Mouse (Mus musculus) T-helper 17 cell (primary cell): ENCODE measurements around the gene Tmem252.

Source experiments
- in situ Hi-C, 2 experiments: fragments of 300-600 bp; cut with MboI, MseI; formaldehyde crosslinking; loops; 1 replicate in 1 of 2; 2 replicates in 1 of 2; pipeline ENCODE4 v1.15.1; 2025; ENCODE audit warnings: high pct_unique_total_duplicates in 2 of 2

The Tmem252 gene

GRCm38 (mm10) chr19:24677242-24677984, 3.6 kb downstream of the Tmem252 start:
- in situ Hi-C loops: no loop called here

DNA sequence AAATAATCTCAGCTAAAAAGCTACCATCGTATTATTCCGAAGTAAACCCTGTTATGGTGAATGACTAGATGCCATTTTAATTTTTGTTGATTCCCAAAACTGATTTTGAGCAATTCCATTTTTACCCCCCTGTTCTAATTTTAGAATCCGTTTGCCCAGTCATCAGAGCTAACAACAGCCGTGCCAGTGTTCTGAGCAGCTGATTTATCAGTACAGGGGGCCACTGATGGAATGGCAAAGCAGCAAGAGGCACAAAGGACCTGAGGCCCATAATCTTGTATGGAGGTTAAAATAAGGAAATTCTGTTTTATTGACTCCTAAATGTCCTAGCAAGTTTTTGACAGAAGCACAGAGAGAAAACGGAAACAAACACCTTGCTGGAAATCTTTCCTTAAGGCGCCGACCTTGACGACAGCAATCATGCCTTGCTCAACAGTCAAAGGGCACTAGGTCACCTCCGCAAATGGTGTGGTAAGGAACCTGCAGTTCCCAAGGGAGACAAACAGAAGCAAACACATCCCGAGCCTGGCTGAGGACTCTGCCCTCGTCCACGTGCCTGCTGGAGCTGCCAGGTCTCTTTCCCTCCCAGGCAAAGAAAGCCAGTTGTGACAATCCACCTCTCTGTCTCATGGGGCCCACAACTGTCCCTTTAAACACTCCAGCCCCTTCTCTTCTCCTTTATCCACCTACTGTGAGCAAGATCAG, 9.4 kb downstream of the Tmem252 start:
- in situ Hi-C loops: no loop called here

- in situ Hi-C loops: no loop called here
These were observed 12.6 kb downstream of the Tmem252 start for GRCm38 (mm10) chr19:24686411-24686810.

DNA sequence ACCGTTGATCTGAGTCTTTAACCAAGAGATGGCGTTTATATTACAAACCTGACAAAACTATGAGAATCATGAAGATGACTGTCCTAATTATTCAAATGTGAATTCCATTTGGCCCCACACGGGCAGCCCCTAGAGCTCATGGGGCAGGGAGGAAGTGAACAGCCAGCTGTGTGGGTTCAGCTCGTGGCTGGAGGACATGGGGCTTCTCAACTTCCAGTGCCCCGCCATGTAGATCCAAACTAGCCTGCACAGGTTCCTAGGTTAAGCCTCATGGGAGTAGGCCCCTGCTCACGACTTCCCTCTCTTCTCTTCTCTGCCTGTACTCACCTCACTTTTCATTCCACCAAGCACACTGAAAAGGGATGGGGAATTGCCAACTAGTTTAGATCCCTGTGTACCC, 14.5 kb downstream of the Tmem252 start:
- in situ Hi-C loops: no loop called here

- in situ Hi-C loops: no loop called here
These were observed 15.7 kb downstream of the Tmem252 start for GRCm38 (mm10) chr19:24689531-24689930.

GRCm38 (mm10) chr19:24692691-24693090, 18.9 kb downstream of the Tmem252 start:
- in situ Hi-C loops: no loop called here

DNA sequence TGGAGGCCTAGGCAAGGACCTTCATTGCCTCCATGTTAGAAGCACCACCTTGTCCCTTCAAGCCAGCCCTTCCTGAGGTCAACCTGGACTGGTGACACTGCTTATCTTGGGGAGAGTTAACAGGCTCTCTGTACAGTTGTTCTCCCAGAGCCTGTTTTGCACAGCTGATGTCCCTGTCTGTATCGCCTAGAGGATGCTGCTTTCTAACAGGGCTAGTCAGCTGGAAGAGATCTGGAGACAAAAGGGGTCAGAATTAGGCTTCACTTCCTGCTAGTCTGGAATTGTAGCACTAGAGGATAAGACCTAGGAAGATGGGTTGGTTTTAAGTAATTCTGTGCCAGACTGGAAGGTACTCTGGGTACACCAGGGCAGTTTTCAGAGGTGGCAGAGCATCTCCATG, 24.1 kb downstream of the Tmem252 start:
- in situ Hi-C loops: no loop called here

- in situ Hi-C loops: no loop called here
These were observed 24.8 kb downstream of the Tmem252 start for GRCm38 (mm10) chr19:24698651-24699050.

GRCm38 (mm10) chr19:24699196-24699595, 25.4 kb downstream of the Tmem252 start:
- in situ Hi-C loops: no loop called here

GRCm38 (mm10) chr19:24699910-24700309, 26.1 kb downstream of the Tmem252 start:
- in situ Hi-C loops: loop anchor here in 1 of 2 experiments (5.0 kb wide), 1 partner anchor 172 kb away; no protein-coding TSS in a partner anchor

GRCm38 (mm10) chr19:24700664-24701063, 26.9 kb downstream of the Tmem252 start:
- in situ Hi-C loops: loop anchor here in 1 of 2 experiments (5.0 kb wide), 1 partner anchor 172 kb away; no protein-coding TSS in a partner anchor

DNA sequence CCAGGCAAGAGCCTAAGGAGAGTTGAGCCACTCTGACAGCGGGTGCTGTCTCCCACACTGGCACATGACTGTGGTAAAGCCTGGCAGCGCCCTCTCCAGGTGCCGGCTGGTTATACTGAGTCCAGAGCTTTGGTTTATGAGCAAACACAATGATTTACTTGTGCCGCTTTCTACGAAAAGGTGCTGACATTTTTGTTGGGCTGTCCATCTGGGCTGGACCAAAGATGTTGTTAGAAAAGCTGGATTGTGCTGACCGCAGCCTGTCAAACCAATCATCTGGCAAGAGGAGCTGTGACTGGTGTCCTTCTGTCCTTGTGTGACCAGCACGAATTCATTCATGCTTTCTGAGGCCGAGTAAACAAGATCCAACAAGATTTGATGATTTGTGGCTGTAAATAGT, 27.9 kb downstream of the Tmem252 start:
- in situ Hi-C loops: loop anchor here in 1 of 2 experiments (5.0 kb wide), 1 partner anchor 171 kb away; no protein-coding TSS in a partner anchor

DNA sequence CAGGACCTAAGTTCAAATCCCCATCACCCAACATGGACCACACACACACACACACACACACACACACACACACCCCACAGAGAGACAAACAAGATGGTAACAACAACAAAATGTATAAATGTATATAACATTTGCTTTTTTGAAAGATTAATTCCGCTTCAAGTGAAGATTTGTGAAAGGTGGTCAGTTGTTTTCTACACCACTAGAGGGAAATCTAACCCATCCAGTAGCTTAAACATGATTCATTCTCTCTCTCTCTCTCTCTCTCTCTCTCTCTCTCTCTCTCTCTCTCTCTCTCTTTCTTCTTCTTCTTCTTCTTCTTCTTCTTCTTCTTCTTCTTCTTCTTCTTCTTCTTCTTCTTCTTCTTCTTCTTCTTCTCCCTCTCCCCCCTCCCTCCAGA, 29.4 kb downstream of the Tmem252 start:
- in situ Hi-C loops: loop anchor here in 1 of 2 experiments (5.0 kb wide), 1 partner anchor 169 kb away; no protein-coding TSS in a partner anchor

DNA sequence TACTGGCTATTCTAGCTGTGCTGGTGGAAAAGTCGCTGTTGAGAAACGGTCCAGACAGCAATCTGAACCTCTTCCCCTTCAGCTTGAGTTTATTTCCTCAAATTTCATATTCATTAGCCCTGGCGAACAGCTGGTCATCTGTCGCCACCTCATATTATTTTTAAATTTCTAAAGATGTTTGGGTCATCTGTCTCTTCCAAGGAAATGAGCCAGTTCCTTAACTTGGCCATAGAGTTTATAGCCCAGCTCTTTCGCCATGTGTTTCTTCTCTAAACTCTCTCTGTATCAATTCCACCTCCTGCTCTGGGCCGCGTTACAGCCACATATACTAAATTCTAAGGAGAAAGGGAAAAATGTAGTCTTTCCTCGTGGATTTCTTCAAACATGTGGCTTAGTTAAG, 29.9 kb downstream of the Tmem252 start:
- in situ Hi-C loops: loop anchor here in 1 of 2 experiments (5.0 kb wide), 1 partner anchor 169 kb away; no protein-coding TSS in a partner anchor

DNA sequence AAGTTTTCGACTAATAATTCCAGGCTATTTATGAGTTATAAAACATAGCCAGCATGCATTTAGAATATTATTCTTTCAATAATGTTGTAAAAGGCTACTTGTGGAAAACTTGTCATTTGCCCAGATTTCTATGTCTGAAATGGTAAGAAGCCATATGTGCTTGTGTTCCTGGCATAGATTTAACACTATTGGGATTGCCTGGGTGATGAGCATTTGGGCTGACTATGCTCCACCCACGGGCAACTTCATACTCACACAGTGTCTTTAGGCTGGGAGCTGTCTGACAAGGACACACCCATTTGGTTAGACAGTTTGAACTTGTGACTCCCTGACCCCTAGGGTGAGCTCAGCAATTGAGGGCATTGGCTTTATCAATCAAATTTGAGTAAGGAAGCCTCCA, 30.5 kb downstream of the Tmem252 start:
- in situ Hi-C loops: loop anchor here in 1 of 2 experiments (5.0 kb wide), 1 partner anchor 168 kb away; no protein-coding TSS in a partner anchor

DNA sequence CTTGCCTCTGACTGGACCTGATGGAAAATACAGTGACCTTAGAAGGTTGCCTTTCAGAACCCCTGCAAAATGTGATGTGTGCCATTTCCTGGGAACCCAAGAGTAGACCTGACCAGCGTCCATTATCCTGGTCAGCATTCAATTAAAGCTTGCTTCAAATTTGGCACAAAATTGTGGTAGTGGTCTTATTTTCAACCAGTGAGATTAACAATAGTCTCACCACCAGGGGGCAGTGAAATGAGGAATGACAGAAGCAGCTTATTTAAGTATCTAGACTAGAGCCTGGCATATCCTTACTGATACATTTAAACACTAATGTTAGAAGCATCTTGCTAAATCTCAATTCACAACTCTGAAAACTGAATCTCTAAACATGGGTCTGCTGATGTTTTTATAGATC, 31.6 kb downstream of the Tmem252 start:
- in situ Hi-C loops: loop anchor here in 1 of 2 experiments (5.0 kb wide), 1 partner anchor 167 kb away; no protein-coding TSS in a partner anchor

GRCm38 (mm10) chr19:24707071-24707906, 33.5 kb downstream of the Tmem252 start:
- in situ Hi-C loops: loop anchor here in 1 of 2 experiments (5.0 kb wide), 1 partner anchor 165 kb away; no protein-coding TSS in a partner anchor

- in situ Hi-C loops: loop anchor here in 1 of 2 experiments (5.0 kb wide), 1 partner anchor 164 kb away; no protein-coding TSS in a partner anchor
These were observed 34.2 kb downstream of the Tmem252 start for GRCm38 (mm10) chr19:24708032-24708431.

GRCm38 (mm10) chr19:24716303-24717097, 42.7 kb downstream of the Tmem252 start:
- in situ Hi-C loops: no loop called here

DNA sequence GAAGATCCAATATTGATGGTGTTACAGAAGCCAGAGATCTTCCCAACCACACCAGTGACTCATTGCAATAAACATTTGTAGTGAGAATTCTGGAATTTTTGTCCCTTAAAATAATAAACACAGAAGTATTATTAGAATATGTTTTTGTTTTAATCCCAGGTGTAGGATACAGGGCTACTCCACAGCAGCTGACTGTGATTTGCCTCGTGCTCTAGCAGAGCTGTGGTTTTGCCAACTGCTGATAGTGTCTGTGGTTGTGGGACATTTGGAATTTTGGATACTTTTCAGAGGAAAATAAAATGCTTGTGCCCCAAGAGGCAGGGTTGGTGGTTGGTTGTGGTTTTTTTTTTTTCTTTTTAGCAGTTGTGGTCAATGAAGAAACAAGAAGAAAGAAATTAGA, 44.2 kb downstream of the Tmem252 start:
- in situ Hi-C loops: no loop called here
